Mouse (Mus musculus): Measurements from ENCODE around the gene Gm28048.

The Gm28048 gene

DNA sequence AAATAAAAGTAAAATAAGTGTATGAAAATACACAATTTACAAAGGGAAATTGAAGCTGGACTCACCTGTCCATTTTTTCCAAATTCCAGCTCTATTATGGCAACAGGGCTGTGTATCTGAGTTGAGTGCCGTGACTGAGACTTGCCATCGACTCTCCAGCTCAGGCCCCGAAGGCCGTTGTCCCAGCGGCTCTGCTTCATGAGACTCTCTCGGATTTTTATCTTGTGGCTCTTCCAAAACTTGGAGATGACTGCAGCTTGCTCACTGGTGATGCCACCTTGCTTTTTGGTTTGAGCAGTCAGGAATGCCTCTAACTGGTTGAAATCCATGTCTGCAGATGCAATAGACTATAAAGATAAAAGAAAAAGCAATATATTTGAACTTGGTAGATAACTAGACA is 25.5 kb downstream of the Gm28048 start:
- in situ Hi-C loops (cut with MboI; ENCODE audit: low sequenced_read_pairs): loop anchor here (5.0 to 10.0 kb wide), 2 partner anchors 319 to 732 kb away; no protein-coding TSS in a partner anchor

DNA sequence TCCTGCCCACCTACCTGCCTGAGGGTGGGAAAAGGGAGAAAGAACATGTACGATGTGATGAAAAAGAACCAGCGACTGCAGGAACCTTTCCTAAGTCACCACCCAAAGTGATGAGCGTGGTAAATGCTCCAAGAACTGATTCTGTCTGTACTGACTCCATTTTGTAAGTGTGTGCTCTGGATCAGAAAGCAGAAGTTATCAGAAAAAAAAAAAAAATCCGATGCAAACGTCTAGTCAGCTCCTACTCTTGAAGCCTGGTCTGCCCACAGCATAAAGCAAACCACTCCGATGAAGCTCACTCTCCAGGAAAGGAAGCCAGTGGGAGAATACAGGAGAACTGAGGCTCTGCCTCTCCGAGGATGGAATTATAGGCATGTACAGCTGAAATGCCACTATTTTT is 29.2 kb downstream of the Gm28048 start:
- in situ Hi-C loops (cut with MboI; ENCODE audit: low sequenced_read_pairs): loop anchor here (5.0 to 10.0 kb wide), 2 partner anchors 90 to 728 kb away; partner anchors contain the start of gene B3gnt2

DNA sequence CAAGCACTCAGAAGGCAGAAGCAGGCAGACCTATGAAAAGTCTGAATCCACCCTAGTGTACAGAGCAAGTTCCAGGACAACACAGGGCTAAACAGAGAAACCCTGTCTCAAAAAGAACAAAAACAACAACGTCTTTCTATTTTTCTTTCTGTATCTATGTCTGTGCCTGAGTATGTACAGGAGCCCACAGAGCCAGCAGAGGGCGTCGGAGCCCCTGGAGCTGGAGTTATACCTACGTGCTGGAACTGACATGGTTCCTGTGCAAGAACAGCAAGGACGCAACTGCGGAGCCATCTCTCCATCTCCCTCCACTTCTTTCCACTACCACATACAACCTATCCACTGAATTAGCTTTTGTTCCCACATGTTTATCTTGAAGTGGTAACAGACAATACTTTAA is 31.8 kb downstream of the Gm28048 start:
- in situ Hi-C loops (cut with MboI; ENCODE audit: low sequenced_read_pairs): loop anchor here (5.0 to 10.0 kb wide), 2 partner anchors 88 to 725 kb away; partner anchors contain the start of gene B3gnt2

DNA sequence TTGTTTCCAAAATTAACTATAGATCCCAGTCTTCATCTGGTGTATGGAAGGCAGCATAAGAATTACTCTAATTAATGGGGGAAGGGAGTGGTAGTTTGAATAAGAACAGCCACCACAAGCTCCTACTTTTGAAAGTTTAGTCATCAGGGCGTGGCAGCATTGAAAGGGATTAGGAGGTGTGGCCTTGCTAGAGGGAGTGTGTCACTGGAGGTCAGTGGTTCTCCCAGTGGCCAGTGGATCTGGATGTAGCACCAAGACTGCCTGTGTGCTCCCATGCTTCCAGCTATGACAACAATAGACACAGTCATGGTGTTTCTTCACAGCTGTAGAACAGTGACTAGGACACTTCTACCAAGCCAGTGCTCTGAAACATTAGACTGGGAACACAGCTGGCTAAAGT is 32.8 kb downstream of the Gm28048 start:
- in situ Hi-C loops (cut with MboI; ENCODE audit: low sequenced_read_pairs): no loop called here

DNA sequence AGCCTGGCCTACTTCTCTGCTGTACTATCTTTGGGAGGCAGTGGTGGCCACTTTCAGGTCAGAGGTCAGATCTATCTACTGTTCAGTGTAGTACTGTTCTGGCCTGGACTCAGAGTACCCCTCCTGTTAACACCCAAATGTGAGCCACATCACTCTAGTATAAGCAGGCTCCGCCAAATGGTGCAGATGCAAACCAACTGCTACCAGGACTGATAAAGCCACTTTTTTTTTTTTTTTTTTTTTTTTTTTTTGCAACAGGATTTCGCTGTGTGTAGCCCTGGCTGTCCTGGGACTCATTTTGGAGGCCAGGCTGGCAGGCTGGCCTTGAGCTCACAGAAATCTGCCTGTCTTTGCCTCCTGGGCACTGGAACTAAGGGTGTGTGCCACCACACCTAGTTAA is 42.9 kb downstream of the Gm28048 start:
- in situ Hi-C loops (cut with MboI; ENCODE audit: low sequenced_read_pairs): no loop called here

DNA sequence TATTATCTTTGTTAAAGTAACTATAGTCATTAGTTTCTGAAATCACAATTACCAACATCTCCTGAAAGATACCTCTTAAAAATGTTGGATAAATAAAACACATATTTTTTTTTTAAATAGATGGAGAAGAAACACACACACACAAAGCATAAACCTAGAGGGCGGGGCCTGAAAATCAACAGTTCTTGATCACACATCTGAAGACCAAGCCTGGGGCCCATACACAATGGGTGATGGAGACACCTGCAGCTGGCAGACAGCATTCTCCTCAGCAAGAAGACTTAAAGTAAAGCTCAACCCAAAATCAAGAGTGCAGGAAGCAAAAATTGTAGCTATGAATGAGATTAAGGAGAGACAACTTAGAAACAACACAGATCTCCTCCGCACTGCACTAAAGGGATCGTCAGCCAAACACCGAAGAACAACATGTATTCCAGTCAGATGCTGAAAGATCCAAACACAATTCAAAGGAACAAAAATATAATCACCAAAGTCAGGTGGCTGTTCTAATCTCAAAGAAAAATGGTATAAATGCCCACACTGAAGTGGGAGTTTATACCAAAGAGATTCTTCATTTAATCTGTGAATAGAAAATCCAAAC is 44.1 kb downstream of the Gm28048 start:
- in situ Hi-C loops (cut with MboI; ENCODE audit: low sequenced_read_pairs): no loop called here

DNA sequence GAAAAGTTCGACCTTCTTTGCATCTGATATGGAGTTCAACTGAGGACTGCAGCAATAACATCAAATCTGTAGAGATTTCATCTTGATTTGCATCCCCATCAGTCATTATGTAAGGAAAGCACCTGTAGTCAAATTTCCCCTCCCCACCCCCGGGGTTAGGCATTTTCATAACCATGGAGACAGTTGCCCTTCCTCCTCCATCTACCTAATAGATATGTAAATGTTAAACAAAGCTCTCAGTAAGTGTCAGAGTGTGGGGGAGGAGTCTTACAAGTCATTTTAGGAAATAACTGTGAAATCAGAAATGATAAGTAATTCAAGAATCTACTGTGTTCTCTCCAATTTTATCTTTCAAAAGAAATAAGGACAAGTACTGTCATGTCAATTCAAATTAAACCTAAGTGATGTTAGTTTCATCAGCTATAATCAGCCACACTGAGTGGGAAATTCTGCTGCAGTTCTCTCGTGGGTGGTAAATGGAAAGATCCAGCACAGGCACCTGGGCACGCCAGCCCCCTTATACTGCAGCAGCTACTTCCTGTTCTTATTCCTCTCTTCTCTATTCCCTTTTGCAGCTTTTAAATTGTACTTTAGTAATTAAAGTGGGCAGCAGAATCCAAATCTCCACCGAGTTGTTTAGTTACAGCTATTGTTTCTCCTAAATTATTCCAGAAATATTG is 45.3 kb downstream of the Gm28048 start:
- in situ Hi-C loops (cut with MboI; ENCODE audit: low sequenced_read_pairs): no loop called here

DNA sequence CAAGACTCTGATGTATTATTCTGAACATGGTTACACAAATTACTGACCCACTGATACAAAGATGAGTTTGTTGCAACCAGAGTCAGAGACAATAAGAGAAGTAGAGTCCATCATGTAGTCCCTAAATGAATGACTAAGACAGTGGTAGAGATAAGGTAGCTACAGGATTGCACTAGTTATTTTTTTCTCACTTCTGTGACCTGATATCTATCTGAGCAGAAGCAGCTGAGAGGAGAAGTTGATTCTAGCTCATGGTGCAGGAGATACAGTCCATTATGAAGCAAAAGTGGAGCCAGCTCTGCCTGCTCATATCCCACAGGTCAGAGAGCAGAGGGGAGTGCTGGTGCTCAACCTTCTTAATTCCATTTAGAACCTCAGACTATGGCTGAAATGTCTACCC is 49.7 kb downstream of the Gm28048 start:
- in situ Hi-C loops (cut with MboI; ENCODE audit: low sequenced_read_pairs): no loop called here

DNA sequence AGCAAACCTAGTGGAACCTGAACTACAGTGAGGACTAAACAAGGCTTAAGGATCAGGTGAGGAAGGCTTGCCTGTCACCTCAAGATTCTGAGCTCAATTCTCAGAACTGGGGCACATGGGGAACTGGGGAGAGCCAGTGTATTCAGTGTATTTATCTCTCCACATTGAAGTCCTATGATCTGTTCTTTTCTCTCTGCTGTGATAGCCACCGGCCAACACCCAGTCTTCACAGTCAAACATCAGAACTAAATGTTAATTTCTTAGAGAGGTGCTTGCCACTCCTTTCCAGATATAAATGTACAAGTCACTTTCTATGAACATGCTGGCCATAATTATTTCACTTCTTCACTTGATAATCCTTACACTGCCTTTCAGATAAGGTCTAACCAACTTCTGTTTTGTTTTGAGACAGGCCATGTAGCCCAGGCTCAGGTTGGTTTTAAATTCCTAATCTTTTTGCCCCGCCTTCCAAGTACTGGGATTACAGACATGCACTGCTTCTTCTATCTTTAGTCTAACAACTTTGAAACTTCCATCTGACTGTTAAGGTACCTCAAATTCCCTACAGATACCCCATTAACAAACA is 50.5 kb downstream of the Gm28048 start:
- in situ Hi-C loops (cut with MboI; ENCODE audit: low sequenced_read_pairs): no loop called here

DNA sequence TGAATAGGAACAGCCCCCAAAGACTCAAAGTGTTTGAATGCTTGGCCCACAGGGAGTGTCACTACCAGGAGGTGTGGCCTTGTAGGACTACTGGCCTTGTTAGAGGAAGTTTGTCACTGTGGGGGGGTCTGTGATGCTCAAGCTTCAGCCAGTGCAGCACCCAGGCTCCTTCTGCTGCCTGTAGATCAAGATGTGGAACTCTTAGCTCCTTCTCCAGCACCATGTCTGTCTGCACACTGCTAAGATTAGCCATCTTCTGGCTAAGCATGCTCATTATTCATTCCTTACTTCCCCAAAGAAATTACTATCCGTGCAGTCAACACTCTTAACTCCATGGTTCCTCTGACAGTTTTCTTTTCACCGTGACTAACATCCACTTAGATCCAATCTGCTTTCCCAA is 51.8 kb downstream of the Gm28048 start:
- in situ Hi-C loops (cut with MboI; ENCODE audit: low sequenced_read_pairs): no loop called here

DNA sequence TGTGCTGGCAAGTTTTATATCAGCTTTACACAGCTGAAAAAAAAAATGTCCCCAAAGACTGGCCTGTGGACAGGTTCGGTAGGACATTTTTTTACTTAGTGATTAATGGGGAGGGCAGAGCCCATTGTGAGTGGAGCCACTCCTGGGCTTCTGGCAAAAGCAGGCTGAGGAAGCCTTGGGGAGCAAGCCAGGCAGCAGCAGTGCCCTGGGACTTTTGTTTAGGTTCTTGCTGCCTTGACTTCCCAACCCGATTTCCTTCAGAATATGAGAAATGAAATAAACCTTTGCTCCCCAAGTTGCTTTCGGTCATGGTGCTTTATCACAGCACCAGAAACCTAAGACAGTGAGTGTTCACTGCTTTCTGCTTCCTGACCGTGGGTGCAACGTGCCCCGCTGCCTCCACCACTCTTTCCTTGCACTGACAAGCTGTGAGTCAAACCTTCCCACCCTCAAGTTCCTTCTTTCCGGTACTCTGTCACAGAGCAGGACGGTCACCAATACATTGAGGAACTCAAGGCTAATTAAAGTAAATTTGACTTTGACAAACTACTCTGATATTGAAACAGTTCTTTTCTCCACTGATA is 53.2 kb downstream of the Gm28048 start:
- in situ Hi-C loops (cut with MboI; ENCODE audit: low sequenced_read_pairs): no loop called here

DNA sequence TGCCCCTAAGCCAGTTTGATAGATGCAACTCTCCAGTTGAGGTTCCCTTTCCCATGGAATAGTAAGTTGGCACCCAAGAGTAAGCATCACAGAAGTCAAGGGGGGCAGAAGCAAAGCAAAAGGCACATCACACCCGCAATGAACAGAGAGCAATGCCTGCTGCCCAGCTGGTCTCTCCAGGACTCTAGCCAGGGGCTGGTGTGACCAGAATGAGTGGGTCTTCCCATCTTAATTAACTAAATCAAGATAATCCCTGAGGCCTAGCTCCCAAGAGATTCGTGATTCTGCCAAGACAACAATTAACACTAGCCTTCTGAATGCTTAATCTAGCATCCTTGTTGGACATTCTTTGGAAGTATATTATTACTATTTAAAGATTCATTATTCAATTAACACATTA is 58.3 kb downstream of the Gm28048 start:
- in situ Hi-C loops (cut with MboI; ENCODE audit: low sequenced_read_pairs): no loop called here

DNA sequence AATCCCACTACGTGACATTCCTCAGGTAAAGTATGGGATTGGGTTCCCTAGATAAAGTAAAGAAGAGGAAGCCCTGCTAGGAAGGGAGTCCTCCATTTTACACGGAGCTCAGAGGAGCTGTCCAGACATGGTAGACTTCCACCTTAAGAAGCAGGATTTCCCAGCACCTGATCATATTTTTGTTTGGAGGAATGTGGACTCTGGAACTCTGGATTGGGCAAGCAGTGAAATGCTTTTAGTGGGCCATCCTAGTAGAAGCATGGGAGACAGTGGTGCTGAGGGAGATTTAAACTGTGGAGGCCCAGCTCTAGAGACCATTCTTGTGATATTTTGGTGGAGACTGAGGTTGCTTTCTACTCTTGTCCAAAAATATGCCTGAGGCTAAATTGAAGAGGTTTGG is 59.3 kb downstream of the Gm28048 start:
- in situ Hi-C loops (cut with MboI; ENCODE audit: low sequenced_read_pairs): no loop called here

DNA sequence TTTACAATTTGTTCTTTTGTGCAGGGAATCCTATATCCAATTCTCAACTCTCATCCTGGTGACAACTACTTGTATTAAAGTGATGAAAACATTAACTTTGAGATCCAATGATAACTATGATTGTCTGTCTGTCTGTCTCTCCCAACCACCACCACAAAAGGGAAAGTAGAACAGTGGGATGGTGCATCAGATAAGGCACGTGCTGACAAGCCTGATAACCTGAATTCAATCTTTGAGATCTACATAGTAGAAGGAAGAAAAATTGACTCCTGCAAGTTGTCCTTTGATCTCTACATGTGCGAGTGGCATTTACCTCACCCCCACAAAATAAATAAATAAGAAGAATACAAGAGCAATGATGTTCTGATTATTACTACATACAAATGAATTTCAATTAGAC is 62.6 kb downstream of the Gm28048 start:
- in situ Hi-C loops (cut with MboI; ENCODE audit: low sequenced_read_pairs): no loop called here

DNA sequence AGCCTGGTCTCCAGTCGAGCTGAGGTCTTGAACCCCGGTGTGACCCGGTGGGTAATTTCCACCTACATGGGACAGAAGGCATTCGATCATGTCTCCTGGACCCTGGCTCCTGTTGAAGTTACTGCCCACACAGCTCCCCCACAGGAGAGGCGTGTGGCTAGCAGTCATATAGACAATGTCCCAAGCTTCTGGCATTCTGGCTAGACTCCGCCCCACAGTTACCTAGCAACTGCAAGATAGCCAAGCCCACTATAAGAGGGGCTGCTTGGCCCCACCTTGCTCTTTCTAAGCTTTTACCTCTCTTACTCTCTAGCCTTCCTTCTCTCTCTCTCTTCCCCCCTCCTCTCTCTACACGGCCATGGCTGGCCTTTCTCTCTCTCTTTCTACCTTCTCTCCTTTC is 64.1 kb downstream of the Gm28048 start:
- in situ Hi-C loops (cut with MboI; ENCODE audit: low sequenced_read_pairs): no loop called here

DNA sequence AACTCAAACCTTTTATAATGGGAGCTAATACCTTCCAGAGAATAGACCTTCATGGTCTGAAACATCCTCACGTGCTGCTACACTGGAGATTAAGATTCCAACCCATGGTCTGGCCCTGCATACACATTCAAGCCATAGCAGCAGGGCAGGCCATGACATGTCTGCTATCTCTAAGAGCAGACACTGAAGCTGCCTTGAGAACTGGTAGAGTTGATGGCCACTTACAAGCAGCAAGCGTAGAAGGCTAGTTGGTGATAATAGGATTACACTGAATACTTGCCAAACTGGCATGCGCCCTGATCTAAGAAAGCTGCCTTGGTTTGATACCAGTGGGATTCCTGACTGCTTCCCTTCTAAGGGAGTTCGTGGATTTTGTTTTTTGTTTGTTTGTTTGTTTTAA is 68.1 kb downstream of the Gm28048 start:
- in situ Hi-C loops (cut with MboI; ENCODE audit: low sequenced_read_pairs): no loop called here

DNA sequence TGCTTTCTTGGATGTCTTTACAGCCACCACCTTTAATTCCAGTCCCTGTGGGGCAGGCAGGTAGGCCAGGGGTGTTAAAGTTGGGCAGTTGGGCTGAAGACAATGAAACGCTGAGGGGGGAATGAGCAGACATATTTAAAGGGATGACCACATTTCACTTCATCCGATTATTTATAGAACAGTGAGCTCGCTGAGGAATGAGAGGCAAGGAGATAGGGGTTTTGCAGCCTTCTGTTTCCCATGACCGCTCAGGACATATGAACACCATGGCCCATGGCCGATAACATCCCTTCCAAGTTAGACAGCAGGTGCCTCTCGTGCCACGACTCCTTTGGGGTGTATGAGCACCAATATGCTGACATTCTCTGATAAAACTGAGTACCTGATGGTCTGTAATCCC is 70.1 kb downstream of the Gm28048 start:
- in situ Hi-C loops (cut with MboI; ENCODE audit: low sequenced_read_pairs): no loop called here

DNA sequence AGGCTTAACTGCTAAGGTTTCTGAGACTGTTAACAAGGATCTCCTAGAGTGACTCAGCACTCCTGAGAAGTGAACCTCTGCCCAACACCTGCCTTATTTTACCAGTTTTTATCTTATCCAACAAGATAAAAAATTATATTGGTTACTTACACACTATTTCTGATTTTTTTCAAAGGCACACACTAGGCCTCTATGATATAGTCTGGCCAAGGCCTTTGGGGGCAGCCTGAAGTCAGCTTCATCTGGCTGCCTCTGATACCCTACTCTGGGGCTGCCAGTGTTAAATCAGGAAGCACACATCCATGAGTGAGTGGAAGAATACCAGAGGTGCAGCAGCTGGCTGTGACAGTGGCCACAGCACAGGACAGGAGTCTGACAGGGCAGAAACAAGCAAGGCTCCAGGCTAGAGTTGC is 75.4 kb downstream of the Gm28048 start:
- in situ Hi-C loops (cut with MboI; ENCODE audit: low sequenced_read_pairs): no loop called here

DNA sequence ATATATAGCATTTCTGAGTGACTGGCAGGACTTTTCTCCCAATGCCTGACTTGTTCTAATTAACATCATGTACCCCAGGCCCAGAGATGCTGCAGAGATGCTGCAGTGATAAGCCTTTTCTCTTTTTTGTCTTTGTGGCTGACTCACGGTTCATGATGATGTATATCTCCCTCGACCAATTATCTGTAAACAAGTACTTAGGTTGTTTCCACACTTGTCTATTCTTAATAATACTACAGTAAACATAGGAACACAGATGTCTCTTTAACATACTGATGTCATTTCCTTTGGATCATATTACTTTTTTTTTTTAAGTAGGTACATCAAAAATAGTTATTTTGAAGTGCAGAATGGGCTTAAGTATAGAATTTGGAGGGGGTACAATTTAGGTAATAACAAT is 79.0 kb downstream of the Gm28048 start:
- in situ Hi-C loops (cut with MboI; ENCODE audit: low sequenced_read_pairs): no loop called here

DNA sequence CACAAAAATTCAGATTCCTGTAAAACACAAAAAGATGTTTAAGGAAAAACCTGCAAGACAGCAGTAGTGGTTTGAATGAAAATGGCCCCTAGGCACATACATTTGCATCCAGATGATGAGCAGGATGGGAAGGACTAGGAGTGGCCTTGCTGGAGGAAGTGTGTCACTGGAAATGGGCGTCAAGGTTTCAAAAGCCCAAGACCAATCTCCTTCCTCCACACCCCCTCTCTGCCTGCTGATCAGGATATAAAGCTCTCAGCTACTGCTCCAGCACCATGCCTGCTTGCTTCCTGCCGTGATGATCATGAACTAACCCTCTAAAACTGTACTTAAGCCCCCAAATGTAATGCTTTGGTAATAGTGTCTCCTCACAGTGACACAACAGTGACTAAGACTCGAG is 81.8 kb downstream of the Gm28048 start:
- in situ Hi-C loops (cut with MboI; ENCODE audit: low sequenced_read_pairs): no loop called here

DNA sequence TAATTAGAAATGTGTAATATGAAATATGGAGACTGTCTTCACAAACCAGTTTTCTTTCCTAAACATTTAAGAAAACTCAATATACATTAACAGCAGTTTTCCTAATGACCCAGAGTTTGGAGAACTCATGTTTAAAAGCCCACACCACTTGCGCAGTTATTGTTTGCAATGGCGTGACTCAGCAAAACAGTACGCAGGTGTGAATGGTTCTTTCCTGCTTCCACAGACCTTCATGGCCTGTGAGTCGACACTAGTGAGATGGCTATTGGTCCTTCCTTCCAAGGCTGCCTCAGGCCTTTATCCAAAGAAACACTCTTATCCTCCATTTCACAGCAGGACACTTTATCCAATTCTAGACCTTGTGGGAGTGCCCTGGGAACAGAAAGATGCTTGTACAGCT is 84.2 kb downstream of the Gm28048 start:
- in situ Hi-C loops (cut with MboI; ENCODE audit: low sequenced_read_pairs): no loop called here

DNA sequence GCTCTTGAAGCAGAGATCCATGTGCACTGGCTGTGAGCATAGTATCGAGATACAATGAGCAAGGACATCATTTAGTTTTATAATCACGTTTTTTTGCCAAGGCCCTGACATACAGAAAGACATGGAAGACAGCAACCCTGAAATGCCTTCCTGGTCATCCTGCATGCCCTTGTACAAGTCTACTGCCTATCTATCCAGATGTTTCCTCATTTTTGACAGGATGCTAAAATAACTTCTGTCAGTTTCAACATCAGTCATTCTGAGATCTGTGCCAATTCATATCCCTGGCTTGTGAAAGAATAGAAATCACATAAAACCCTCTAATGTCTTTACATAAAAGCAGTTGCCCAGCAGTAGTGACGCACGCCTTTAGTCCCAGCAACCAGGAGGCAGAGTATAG is 84.8 kb downstream of the Gm28048 start:
- in situ Hi-C loops (cut with MboI; ENCODE audit: low sequenced_read_pairs): no loop called here

Measured in CH12F3 (cell line).